Mouse (Mus musculus): Measurements from ENCODE around the gene Gm5798. TPM values are rescaled to one million over a fixed set of nuclear protein-coding genes. Genes with fewer than 3 reads are reported as not detected.
"Not testable (repeated sequence)": the region's sequence is repeated elsewhere in the genome, so short reads cannot be mapped to it uniquely, and the experiment has no call there.

Gm5798 gene
- not detected in 2 replicates for total RNA-seq (2017)

GRCm38 (mm10) chr14:41348309-41348708 lies at the start of gene Gm5798:
Gene Gm5798, plus strand, starts transcription at chr14:41348609.
- ATAC-seq (replicated peaks in 1 of 2; ENCODE audit: insufficient read depth in 1 of 2, low FRiP score in 2 of 2, low TSS enrichment in 1 of 2, low read depth in 1 of 2, poor library complexity in 2 of 2, severe bottlenecking in 2 of 2) = not testable (repeated sequence)

DNA sequence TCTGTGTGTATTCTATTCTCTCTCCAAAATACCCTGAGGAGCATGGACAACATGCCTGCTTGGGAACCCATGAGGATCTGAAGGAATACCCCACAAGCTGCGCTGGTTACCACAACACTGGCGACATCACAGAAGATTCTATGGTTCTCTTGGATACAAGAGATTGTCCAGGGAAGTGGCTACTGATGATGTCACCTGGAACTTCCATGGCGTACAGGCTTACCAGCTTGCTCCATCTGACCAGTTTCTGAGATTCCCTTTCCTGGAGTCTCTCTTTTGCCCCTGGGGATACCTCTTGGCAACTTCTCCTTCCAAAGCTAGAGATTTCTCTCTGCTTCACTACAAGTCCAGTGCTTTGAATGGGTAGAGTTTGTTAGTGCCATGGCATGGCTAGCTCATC lies 37.9 kb downstream of the Gm5798 start, which contains the start of gene Gm7945:
Gm7945 (minus strand) TSS at position 101 of the 400 bp plus-strand sequence.
- ATAC-seq (replicated peaks in 1 of 2; ENCODE audit: insufficient read depth in 1 of 2, low FRiP score in 2 of 2, low TSS enrichment in 1 of 2, low read depth in 1 of 2, poor library complexity in 2 of 2, severe bottlenecking in 2 of 2) = not testable (repeated sequence)

Other genes with a start within 250 kb of the Gm5798 start
- not detected in 2 replicates for gene Mat1a, start 243.6 kb upstream of the Gm5798 start, total RNA-seq (2017)
- not detected in 2 replicates for gene Sftpa1, start 216.8 kb upstream of the Gm5798 start, total RNA-seq (2017)
- gene Mbl1, start 197.2 kb upstream of the Gm5798 start, total RNA-seq (2017) = not detected in 2 replicates
- gene Sftpd, start 163.5 kb upstream of the Gm5798 start, total RNA-seq (2017) = not detected in 2 replicates
- gene Gm2832, start 69.8 kb upstream of the Gm5798 start, total RNA-seq (2017) = not detected in 2 replicates
- not detected in 2 replicates for gene Gm7945, start 37.8 kb downstream of the Gm5798 start, total RNA-seq (2017)
- gene Gm6482, start 59.7 kb downstream of the Gm5798 start, total RNA-seq (2017) = not detected in 2 replicates
- not detected in 2 replicates for gene Gm7954, start 104.9 kb downstream of the Gm5798 start, total RNA-seq (2017)
- not detected in 2 replicates for gene Gm3486, start 140.9 kb downstream of the Gm5798 start, total RNA-seq (2017)
- gene Gm7970, start 207.0 kb downstream of the Gm5798 start, total RNA-seq (2017) = not detected in 2 replicates
- gene 1700049E17Rik2, start 224.6 kb downstream of the Gm5798 start, total RNA-seq (2017) = not detected in 2 replicates

Data from hematopoietic stem cell, adult 5-6 weeks (primary cell).